Mouse (Mus musculus) small intestine, adult 2 months (tissue): ENCODE results near the gene Ogg1.

ENCODE experiments used
- CTCF ChIP-seq: fragments of 200-500 bp; IDR thresholded peaks from 2 replicates; pipeline ENCODE4 v1.5.1; 2012; ENCODE audit warnings: low read depth, mild to moderate bottlenecking, control low read depth, inconsistent platforms, low read length, moderate library complexity, mixed read lengths; ENCODE audit not compliant: insufficient replicate concordance, insufficient read length; ENCODE audit errors: extremely low read depth
- POLR2A ChIP-seq: fragments of 200-500 bp; IDR thresholded peaks from 2 replicates; pipeline ENCODE4 v1.6.1; 2012; ENCODE audit warnings: low read depth, mild to moderate bottlenecking, control low read depth, inconsistent platforms, low read length, moderate library complexity

GRCm38 (mm10) chr6:113341574-113341973 lies 14.8 kb downstream of the Ogg1 start:
- TF ChIP-seq POLR2A: no peak
- TF ChIP-seq CTCF: no peak
